Mouse (Mus musculus): ENCODE measurements around the gene Atxn2. TPM values are rescaled to one million over a fixed set of nuclear protein-coding genes. Genes with fewer than 3 reads are reported as not detected.
"Not testable (repeated sequence)": the region's sequence is repeated elsewhere in the genome, so short reads cannot be mapped to it uniquely, and the experiment has no call there.

The Atxn2 gene
- polyA plus RNA-seq, 1 experiment: 174 TPM

DNA sequence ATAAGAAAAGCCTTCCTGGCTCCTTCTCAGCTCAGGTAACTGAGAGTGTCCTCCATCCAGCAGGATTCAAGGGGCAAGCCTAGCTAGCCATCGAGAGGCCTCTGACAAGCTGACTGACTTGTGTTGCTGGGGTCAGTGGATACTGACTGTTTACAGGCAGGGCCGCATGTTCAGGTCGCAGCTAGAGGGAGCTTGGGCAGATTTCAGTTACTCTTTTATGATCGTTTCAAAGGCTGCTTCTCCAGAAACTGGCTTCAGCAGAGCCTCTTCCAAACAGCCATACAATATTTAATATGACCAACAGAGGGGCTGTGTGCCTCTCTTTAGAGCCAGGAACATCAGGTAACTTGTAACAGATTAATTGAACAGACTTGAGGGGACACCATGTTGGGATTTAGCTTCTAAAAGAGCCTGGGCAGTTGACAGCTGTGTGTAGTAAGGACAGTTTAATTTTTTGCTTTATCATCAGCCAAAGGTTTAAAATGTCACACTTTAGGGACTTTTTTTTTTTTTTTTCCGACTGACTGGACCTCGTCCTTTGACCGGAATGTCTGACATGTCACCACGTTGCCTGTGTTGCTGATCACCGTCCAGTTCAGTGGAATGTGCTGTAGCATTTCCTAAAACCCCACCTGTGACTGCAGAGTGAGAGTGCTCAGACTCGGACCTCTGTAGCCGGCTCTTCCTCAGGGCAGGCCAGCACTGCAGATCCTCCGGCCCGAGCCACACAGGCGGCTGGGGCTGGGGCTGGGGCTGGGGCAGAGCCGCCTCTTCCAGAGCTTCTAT lies 24.8 kb upstream of the Atxn2 start:
- Histone ChIP-seq H3K27ac (ENCODE audit: insufficient read depth, low read length) (no peak overlapping the region), H3K4me1 (ENCODE audit: control insufficient read depth, insufficient read depth, low read length) (no peaks in the 10 kb centered on the region), H3K4me3 (ENCODE audit: insufficient read depth, low read length) (no peak overlapping the region)
- TF ChIP-seq CTCF (IDR thresholded peaks at IDR 0.05; ENCODE audit: borderline replicate concordance, insufficient read depth, low read length) (no peak), POLR2A (IDR thresholded peaks at IDR 0.05; ENCODE audit: low read depth, low read length) (no peak)

DNA sequence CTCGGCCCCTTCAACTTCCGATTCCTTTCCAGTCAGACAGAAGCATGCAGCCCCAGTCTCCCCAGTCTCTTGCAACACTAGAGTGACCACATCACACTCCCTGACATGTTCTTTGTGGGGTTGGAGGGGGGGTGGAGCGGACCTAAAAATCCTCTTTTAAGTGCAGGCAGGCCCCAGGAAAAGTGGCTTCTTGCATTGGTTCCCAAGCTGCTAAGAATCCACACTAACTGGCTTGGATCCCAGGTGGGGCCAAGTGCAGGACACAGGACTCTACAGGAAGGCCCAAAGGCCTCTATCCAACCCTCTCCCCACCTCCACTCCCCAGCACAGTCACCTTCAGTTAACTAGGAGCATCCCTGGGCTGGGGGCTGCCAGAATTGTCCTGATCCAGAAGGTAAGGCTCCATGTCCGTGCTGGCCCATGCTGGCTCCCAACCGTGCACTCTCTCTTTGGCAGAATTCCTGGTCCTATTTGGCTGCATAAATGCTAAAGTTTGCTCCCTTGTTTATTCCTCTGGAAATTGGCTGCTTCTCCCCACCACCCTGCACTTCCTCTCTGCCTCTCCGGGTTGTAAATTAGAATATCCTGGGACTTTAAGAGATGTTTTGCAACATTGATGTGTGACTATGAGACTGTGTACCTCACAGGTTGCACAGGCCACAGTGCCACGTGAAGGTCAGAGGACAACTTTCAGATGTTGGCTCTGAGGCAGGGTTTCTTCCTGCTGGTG lies 20.5 kb upstream of the Atxn2 start:
- TF ChIP-seq POLR2A (IDR thresholded peaks at IDR 0.05; ENCODE audit: low read depth, low read length) (no peak), CTCF (IDR thresholded peaks at IDR 0.05; ENCODE audit: borderline replicate concordance, insufficient read depth, low read length) (no peak)
- Histone ChIP-seq H3K4me1 (ENCODE audit: control insufficient read depth, insufficient read depth, low read length) (no peaks in the 10 kb centered on the region), H3K4me3 (ENCODE audit: insufficient read depth, low read length) (no peak overlapping the region), H3K27ac (ENCODE audit: insufficient read depth, low read length) (no peak overlapping the region)

DNA sequence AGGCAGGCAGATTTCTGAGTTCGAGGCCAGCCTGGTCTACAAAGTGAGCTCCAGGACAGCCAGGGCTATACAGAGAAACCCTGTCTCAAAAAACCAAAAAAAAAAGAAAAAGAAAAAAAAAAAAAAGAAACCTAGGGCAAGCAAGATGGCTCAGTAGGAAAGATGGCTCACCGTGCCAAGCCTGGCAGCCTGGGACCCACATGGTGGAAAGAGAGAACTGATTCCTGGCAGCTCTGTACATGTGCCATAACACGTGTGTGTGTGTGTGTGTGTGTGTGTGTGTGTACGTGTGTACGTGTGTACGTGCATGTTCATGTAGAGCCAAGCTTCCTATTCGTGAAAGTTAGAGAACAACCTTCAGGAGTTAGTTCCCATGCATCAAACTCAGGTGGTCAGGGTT lies 19.7 kb upstream of the Atxn2 start:
- not testable (repeated sequence) for H3K27ac ChIP-seq (ENCODE audit: insufficient read depth, low read length); H3K4me1 ChIP-seq (ENCODE audit: control insufficient read depth, insufficient read depth, low read length); H3K4me3 ChIP-seq (ENCODE audit: insufficient read depth, low read length)

DNA sequence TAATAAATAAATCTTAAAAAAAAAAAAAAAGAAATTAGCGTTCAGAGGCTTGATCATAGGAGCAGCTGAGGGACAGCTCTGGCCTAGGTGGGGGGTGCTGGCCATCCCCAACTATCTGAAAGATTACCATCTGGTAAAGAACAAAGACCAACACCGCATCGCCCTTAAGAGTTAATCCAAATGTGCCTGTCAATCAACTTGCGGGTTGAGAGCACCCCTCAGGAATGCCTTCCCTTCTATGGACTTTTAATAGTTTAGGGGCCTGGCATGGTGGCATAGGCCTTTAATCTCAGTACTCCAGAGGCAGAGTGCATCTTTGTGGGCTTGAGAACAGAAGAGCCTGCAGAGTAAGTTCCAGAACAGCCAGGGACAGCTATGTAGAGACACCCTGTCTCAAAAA lies 18.2 kb upstream of the Atxn2 start:
- H3K4me3 ChIP-seq (ENCODE audit: insufficient read depth, low read length): no peak overlapping the region
- H3K4me1 ChIP-seq (ENCODE audit: control insufficient read depth, insufficient read depth, low read length): no peaks in the 10 kb centered on the region
- TF ChIP-seq POLR2A (IDR thresholded peaks at IDR 0.05; ENCODE audit: low read depth, low read length) (no peak), CTCF (IDR thresholded peaks at IDR 0.05; ENCODE audit: borderline replicate concordance, insufficient read depth, low read length) (no peak)

DNA sequence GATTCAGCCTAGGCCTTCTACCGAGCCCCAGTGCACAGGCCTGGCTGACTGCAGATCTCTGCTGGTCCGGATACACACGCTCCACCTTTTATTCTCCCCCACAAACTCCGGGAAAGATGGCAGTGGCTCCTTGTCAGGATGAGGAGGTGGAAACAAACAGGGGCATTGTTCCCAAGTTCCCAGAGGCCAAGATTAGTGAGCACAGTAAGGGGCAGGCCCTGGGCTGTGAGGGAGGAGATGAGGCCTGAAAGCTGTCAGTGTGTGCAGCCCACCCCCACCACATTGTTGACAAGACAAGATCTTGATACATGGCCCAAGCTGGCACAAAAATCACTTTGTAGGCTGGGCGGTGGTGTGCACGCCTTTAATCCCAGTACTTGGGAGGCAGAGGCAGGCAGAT lies 14.4 kb upstream of the Atxn2 start:
- H3K4me3 ChIP-seq (ENCODE audit: insufficient read depth, low read length): no peak overlapping the region
- H3K27ac ChIP-seq (ENCODE audit: insufficient read depth, low read length): no peak overlapping the region
- no peak for TF ChIP-seq CTCF (IDR thresholded peaks at IDR 0.05; ENCODE audit: borderline replicate concordance, insufficient read depth, low read length)
- TF ChIP-seq POLR2A (IDR thresholded peaks at IDR 0.05; ENCODE audit: low read depth, low read length): no peak
- peaks cover 4% of the 10 kb centered on the region; the same call in 1 of the 2 replicates for H3K4me1 ChIP-seq (ENCODE audit: control insufficient read depth, insufficient read depth, low read length)

More for the DNA sequence above, 18.2 kb upstream of the Atxn2 start:
- H3K27ac ChIP-seq (ENCODE audit: insufficient read depth, low read length): no peak overlapping the region

DNA sequence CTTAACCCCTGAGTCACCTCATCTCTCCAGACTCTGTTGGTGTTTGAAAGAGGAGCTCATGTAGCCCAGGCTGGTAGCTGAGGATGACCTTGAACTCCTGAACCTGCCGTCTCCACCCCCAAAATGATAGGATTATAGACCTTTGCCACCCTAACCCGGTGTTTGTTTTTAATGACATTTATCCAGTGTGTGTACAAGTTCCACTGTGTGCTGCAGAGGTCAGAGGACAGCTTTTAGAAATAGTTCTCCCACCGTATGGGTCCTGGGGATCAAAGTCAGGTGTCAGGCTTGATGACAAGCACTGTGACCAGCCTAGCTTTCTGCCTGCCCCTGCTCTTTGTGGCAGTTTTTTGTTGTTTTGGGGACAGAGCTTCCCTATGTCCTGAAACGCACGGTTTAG lies 11.2 kb upstream of the Atxn2 start:
- TF ChIP-seq CTCF (IDR thresholded peaks at IDR 0.05; ENCODE audit: borderline replicate concordance, insufficient read depth, low read length) (no peak), POLR2A (IDR thresholded peaks at IDR 0.05; ENCODE audit: low read depth, low read length) (no peak)
- Histone ChIP-seq H3K4me1 (ENCODE audit: control insufficient read depth, insufficient read depth, low read length) (peaks cover 4% of the 10 kb centered on the region; the same call in 1 of the 2 replicates), H3K4me3 (ENCODE audit: insufficient read depth, low read length) (no peak overlapping the region), H3K27ac (ENCODE audit: insufficient read depth, low read length) (peak overlapping the region; percentile 16)

DNA sequence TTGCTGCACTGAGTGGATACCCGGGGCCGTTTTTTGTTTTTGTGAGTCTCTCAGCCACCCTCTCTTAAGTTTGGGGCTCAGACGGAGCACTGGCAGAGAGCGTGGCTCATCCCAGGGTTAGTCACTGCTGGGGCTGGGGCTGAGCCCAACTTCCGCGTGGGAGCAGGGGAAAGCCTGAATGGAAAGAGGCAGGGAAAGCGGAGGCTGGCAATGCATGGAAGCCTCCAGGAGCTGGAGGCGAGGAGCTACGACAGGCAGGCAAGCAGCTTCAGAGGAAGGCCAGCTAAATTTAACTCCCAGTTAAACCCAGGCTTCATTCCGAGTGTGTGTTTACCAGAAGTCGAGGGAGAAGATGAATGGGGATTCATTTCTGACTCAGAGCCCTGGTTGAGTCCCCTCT lies 10.6 kb upstream of the Atxn2 start:
- Histone ChIP-seq H3K4me3 (ENCODE audit: insufficient read depth, low read length) (no peak overlapping the region), H3K27ac (ENCODE audit: insufficient read depth, low read length) (peak overlapping the region; percentile 16), H3K4me1 (ENCODE audit: control insufficient read depth, insufficient read depth, low read length) (peaks cover 4% of the 10 kb centered on the region; the same call in 1 of the 2 replicates)
- TF ChIP-seq POLR2A (IDR thresholded peaks at IDR 0.05; ENCODE audit: low read depth, low read length) (no peak), CTCF (IDR thresholded peaks at IDR 0.05; ENCODE audit: borderline replicate concordance, insufficient read depth, low read length) (no peak)

DNA sequence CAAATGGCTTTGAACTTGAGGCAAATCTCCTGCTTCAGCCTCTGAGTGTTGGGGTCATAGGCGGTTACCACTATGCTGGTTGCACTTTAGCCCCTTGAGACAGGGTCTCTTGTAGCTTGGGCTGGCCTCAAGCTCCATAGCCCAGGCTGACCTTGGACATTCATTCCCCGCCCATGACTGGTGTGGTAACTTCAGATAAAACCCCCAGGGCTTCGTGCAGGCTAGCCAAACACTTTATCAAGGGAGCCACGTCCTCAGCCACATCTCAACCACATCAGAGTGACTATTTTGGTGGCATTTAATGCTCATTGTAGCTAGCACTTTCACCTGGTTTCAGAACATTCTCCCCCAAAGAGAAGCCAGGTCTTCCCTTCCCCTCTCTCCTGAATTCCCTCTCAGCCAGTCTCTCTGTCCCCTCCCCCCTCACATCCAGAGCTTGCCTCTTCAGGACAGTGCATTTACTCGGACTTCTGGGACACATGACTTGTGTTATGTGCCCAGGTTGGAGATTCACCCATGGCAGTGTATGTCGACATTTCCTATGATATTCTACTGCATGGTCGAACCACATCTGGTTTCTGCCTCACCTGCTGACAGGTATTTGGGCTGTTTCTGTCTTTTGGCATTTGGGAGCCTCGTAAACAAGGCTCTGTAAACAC lies 9.9 kb upstream of the Atxn2 start:
- Histone ChIP-seq H3K4me1 (ENCODE audit: control insufficient read depth, insufficient read depth, low read length) (peaks cover 4% of the 10 kb centered on the region; the same call in 1 of the 2 replicates), H3K4me3 (ENCODE audit: insufficient read depth, low read length) (no peak overlapping the region), H3K27ac (ENCODE audit: insufficient read depth, low read length) (no peak overlapping the region)
- no peak for TF ChIP-seq POLR2A (IDR thresholded peaks at IDR 0.05; ENCODE audit: low read depth, low read length)

DNA sequence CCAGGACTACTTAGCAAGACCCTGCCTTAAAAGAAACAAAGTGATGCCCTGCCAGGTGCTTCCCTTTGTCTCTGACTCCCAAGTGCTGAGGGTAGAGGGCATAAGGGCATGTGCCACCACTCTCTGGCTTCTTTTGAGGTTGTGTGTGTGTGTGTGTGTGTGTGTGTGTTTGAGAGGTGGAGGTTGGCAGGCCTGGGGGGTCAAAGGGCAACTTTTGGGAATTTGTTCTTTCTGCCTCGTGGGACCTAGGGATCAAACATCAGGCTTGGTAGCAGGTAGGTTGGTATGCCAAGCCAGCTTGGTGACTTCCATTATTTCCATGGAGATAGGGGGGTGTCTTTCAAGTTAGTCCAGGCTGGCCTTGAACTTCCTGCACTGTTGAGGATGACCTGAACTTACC lies 7.8 kb upstream of the Atxn2 start:
- H3K4me1 ChIP-seq (ENCODE audit: control insufficient read depth, insufficient read depth, low read length): peaks cover 4% of the 10 kb centered on the region; the same call in 1 of the 2 replicates
- no peak overlapping the region for H3K4me3 ChIP-seq (ENCODE audit: insufficient read depth, low read length)
- H3K27ac ChIP-seq (ENCODE audit: insufficient read depth, low read length): no peak overlapping the region
- TF ChIP-seq POLR2A (IDR thresholded peaks at IDR 0.05; ENCODE audit: low read depth, low read length) (no peak), CTCF (IDR thresholded peaks at IDR 0.05; ENCODE audit: borderline replicate concordance, insufficient read depth, low read length) (no peak)

All from embryonic fibroblast, embryonic 13.5 days (primary cell).